Mouse (Mus musculus): ENCODE results near the gene Zfp677. TPM values are rescaled to one million over a fixed set of nuclear protein-coding genes. Genes with fewer than 3 reads are reported as not detected.
"Not testable (repeated sequence)": the region's sequence is repeated elsewhere in the genome, so short reads cannot be mapped to it uniquely, and the experiment has no call there.

Gene Zfp677
- total RNA-seq, 1 experiment: 2.4 TPM

DNA sequence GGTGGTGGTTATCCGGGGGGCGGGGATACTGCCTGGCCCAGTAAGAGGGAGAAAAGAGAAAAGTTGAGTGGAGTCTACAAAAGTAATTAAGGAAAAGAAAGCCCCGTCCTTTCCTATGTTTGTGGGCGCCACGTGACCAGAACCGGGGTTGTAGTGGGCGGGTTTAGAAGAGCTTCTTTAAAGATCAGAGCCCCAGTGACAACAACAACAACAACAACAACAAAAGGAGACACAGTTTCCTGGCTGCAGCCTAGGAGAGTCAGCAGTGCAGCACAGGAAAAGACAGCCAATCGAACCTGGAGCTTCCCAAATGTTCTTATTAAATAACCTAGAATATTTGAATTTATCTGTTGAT is 486 bp downstream of the Zfp677 start:
- Histone ChIP-seq H3K4me3 (ENCODE audit: insufficient read depth in 1 of 2, low read depth in 1 of 2, low read length in 2 of 2, poor library complexity in 1 of 2, severe bottlenecking in 1 of 2) (peak overlapping the region; percentile 53 to 62), H3K9me3 (ENCODE audit: control insufficient read depth, insufficient read depth, low read depth, low read length) (no peaks in the 10 kb centered on the region), H3K36me3 (ENCODE audit: control insufficient read depth, insufficient read depth, low read length, poor library complexity, severe bottlenecking) (no peaks in the 10 kb centered on the region), H3K4me1 (ENCODE audit: control insufficient read depth in 2 of 2, insufficient read depth in 2 of 2, low read length in 2 of 2, poor library complexity in 1 of 2) (no peaks in the 10 kb centered on the region), H3K27ac (ENCODE audit: insufficient read depth, low read depth, low read length, poor library complexity, severe bottlenecking) (no peak overlapping the region), H3K9ac (ENCODE audit: insufficient read depth, low read depth, low read length, poor library complexity, severe bottlenecking) (0 out of 2 replicates have a peak overlapping the region, but pooled peaks have one; percentile 28)
- in situ Hi-C loops (cut with MboI; ENCODE audit: low sequenced_read_pairs in 2 of 2, unreplicated experiment in 2 of 2): no loop called here
- TF ChIP-seq ZNF384 (IDR thresholded peaks at IDR 0.05; ENCODE audit: low read depth, low read length) (no peak), HCFC1 (IDR thresholded peaks at IDR 0.05; ENCODE audit: borderline replicate concordance, insufficient read depth, low read length) (no peak), CHD2 (IDR thresholded peaks at IDR 0.05; ENCODE audit: low read depth, low read length) (no peak), ZC3H11A (IDR thresholded peaks at IDR 0.05; ENCODE audit: borderline replicate concordance, low read depth, low read length) (no peak), MAFK (IDR thresholded peaks at IDR 0.05; ENCODE audit: insufficient read depth, low read depth, low read length) (no peak)
- no peak for DNase-seq (ENCODE audit: low read depth, low spot score)

DNA sequence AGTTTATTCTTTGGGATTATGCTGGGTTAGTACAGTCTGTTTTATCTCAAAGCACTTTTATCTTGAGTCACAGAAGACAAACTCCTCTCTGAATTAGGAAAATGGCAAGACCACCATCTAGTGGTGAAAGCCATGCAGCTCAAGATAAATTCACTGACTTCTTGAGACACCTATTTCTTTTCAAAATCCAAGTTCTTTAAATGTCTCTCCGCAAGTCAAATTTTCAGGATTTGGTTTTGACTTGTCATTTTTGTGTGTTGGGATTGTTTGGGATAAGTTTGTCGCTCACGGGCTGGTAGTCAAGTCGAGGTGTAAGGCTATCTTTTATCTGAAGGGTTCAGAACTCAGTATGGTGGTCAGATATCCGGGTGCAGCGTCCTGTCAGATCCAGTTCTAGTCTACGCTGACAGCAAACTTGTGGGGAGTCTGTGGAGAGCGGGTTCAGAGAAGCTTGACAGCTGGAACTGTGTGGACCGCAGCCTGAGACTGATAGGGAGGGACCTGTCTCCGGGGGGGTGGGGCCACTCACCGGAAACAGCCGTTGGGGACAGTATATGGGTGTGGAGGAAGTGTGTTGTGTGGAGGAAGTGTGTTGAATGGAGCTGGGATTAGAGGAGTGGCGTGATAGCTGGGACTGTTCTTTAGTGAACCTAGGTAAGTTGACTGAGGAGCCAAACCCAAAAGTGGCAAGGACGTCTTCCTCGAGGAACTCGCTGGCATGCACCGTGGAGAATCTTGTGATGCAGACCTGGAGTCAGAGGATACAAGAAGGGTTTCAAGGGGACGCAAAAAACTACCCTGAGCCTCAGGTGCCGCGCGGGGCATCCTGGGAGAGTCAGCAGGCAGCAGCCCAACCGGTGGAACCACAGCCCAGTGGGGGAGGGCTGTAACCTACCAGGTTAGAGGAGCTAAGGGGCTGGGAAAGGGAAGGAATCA is 39.4 kb downstream of the Zfp677 start, which contains the start of gene Zfp54:
Gene Zfp54 (plus strand): TSS at position 564 of the 936 bp plus-strand sequence.
- no peaks in the 10 kb centered on the region for H3K4me1 ChIP-seq (ENCODE audit: control insufficient read depth in 2 of 2, insufficient read depth in 2 of 2, low read length in 2 of 2, poor library complexity in 1 of 2)
- H3K36me3 ChIP-seq (ENCODE audit: control insufficient read depth, insufficient read depth, low read length, poor library complexity, severe bottlenecking): no peaks in the 10 kb centered on the region
- in situ Hi-C loops (cut with MboI; ENCODE audit: low sequenced_read_pairs in 2 of 2, unreplicated experiment in 2 of 2): loop anchor here in 1 of 2 experiments (5.0 kb wide), 1 partner anchor 151 kb away; no protein-coding TSS in a partner anchor
- no peaks in the 10 kb centered on the region for H3K9me3 ChIP-seq (ENCODE audit: control insufficient read depth, insufficient read depth, low read depth, low read length)
- TF ChIP-seq ZNF384 (IDR thresholded peaks at IDR 0.05; ENCODE audit: low read depth, low read length) (no peak), ZC3H11A (IDR thresholded peaks at IDR 0.05; ENCODE audit: borderline replicate concordance, low read depth, low read length) (peak; percentile 97), MAFK (IDR thresholded peaks at IDR 0.05; ENCODE audit: insufficient read depth, low read depth, low read length) (no peak), CHD2 (IDR thresholded peaks at IDR 0.05; ENCODE audit: low read depth, low read length) (no peak), HCFC1 (IDR thresholded peaks at IDR 0.05; ENCODE audit: borderline replicate concordance, insufficient read depth, low read length) (peak; percentile 67; the same call in 1 of the 2 replicates)
- peak within 1 kb of the TSS; percentile 69 to 83 for H3K4me3 ChIP-seq (ENCODE audit: insufficient read depth in 1 of 2, low read depth in 1 of 2, low read length in 2 of 2, poor library complexity in 1 of 2, severe bottlenecking in 1 of 2)
- H3K9ac ChIP-seq (ENCODE audit: insufficient read depth, low read depth, low read length, poor library complexity, severe bottlenecking): peak within 1 kb of the TSS; percentile 80
- peak; percentile 64 for DNase-seq (ENCODE audit: low read depth, low spot score)
- H3K27ac ChIP-seq (ENCODE audit: insufficient read depth, low read depth, low read length, poor library complexity, severe bottlenecking): peak within 1 kb of the TSS; percentile 70

DNA sequence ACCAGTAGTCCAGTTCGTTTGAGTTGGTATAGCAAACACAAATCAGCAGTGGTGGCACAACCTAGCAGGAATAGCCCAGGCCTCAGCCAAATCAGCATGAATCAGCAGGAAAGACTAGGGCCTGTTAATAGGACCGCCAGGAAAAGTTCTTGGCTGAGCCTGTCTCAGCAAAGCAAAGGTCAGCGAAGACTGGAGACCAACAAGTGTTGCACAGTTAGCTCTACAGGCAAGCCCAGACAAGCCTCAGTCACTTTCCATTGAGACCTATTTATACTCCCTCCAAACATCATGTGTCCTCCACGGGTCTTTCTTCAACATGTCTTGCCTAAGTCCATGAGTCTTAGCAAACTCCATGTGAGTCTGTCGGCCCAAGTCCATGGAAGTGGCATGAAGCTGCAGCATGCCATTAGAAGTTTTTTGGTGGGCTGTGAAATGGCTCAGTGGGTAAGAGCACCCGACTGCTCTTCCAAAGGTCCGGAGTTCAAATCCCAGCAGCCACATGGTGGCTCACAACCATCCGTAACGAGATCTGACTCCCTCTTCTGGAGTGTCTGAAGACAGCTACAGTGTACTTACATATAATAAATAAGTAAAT is 55.4 kb downstream of the Zfp677 start:
- H3K4me1 ChIP-seq (ENCODE audit: control insufficient read depth in 2 of 2, insufficient read depth in 2 of 2, low read length in 2 of 2, poor library complexity in 1 of 2); H3K4me3 ChIP-seq (ENCODE audit: insufficient read depth in 1 of 2, low read depth in 1 of 2, low read length in 2 of 2, poor library complexity in 1 of 2, severe bottlenecking in 1 of 2); in situ Hi-C loops (cut with MboI; ENCODE audit: low sequenced_read_pairs in 2 of 2, unreplicated experiment in 2 of 2); DNase-seq (ENCODE audit: low read depth, low spot score); H3K9me3 ChIP-seq (ENCODE audit: control insufficient read depth, insufficient read depth, low read depth, low read length); H3K9ac ChIP-seq (ENCODE audit: insufficient read depth, low read depth, low read length, poor library complexity, severe bottlenecking); H3K36me3 ChIP-seq (ENCODE audit: control insufficient read depth, insufficient read depth, low read length, poor library complexity, severe bottlenecking): not testable (repeated sequence)
- peak overlapping the region; percentile 52; the same call in 1 of the 2 replicates for H3K27ac ChIP-seq (ENCODE audit: insufficient read depth, low read depth, low read length, poor library complexity, severe bottlenecking)
- TF ChIP-seq MAFK (IDR thresholded peaks at IDR 0.05; ENCODE audit: insufficient read depth, low read depth, low read length): peak; percentile 59

Other genes with a start within 250 kb of the Zfp677 start
- not detected in 2 replicates for gene Vmn1r234, start 157.7 kb upstream of the Zfp677 start, total RNA-seq (2012; rRNA removed)
- not detected in 2 replicates for gene Vmn1r235, start 127.3 kb upstream of the Zfp677 start, total RNA-seq (2012; rRNA removed)
- not detected in 2 replicates for gene Vmn1r236, start 100.8 kb upstream of the Zfp677 start, total RNA-seq (2012; rRNA removed)
- not detected in 2 replicates for gene Vmn1r237, start 71.9 kb upstream of the Zfp677 start, total RNA-seq (2012; rRNA removed)
- 2.7 and 3.3 TPM in 2 replicates for gene Zfp54, start 39.5 kb downstream of the Zfp677 start, total RNA-seq (2012; rRNA removed)
- 6.6 and 8.1 TPM in 2 replicates for gene Zfp51, start 66.6 kb downstream of the Zfp677 start, total RNA-seq (2012; rRNA removed)
- 5.0 and 5.9 TPM in 2 replicates for gene Zfp53, start 105.2 kb downstream of the Zfp677 start, total RNA-seq (2012; rRNA removed)
- gene Zfp52, start 151.8 kb downstream of the Zfp677 start, total RNA-seq (2012; rRNA removed): 3.4 and 3.7 TPM in 2 replicates
- 8.2 and 8.9 TPM in 2 replicates for gene Zfp948, start 183.3 kb downstream of the Zfp677 start, total RNA-seq (2012; rRNA removed)

Measured in ES-E14 (cell line).